Mouse (Mus musculus): ENCODE results near the gene Hes1. TPM values are rescaled to one million over a fixed set of nuclear protein-coding genes. Genes with fewer than 3 reads are reported as not detected.

Gene Hes1
- 6.7 and 7.5 TPM in 2 replicates for polyA plus RNA-seq (2012; rRNA removed)

GRCm38 (mm10) chr16:30063984-30064453 lies at the start of gene Hes1:
Hes1 (plus strand) TSS chr16:30064384.

Other genes starting within 250 kb of the Hes1 start
- gene Cpn2, start 203.1 kb downstream of the Hes1 start, polyA plus RNA-seq (2012; rRNA removed), result 4.8 and 5.2 TPM in 2 replicates
- 0.01 and 0.02 TPM in 2 replicates for gene Lrrc15, start 218.9 kb downstream of the Hes1 start, polyA plus RNA-seq (2012; rRNA removed)
- 8.1 and 9.4 TPM in 2 replicates for gene Gp5, start 246.4 kb downstream of the Hes1 start, polyA plus RNA-seq (2012; rRNA removed)

Measured in liver, embryonic 14 days (tissue).